Mouse (Mus musculus): ENCODE results near the gene Cst13. TPM values are rescaled to one million over a fixed set of nuclear protein-coding genes. Genes with fewer than 3 reads are reported as not detected.

The Cst13 gene
- polyA plus RNA-seq (2014; fragmentation: Illumina TruSeq; extraction: RNeasy Lipid Tissue Mini Kit (QIAGEN cat#74804); ENCODE audit: low replicate concordance) = not detected

GRCm38 (mm10) chr2:148819909-148820308 is at the start of gene Cst13:
TSS of gene Cst13 (plus strand) at chr2:148820081.

GRCm38 (mm10) chr2:148771397-148771796 is 48.5 kb upstream of the Cst13 start, which contains the start of gene Cst11:
TSS of gene Cst11 (minus strand) at chr2:148771497.

GRCm38 (mm10) chr2:148781709-148782108 is 38.2 kb upstream of the Cst13 start, which contains the start of gene 8030411F24Rik:
TSS of gene 8030411F24Rik (plus strand) at chr2:148782009.

GRCm38 (mm10) chr2:148789142-148789541 is 30.7 kb upstream of the Cst13 start, which contains the start of gene Cst12:
TSS of gene Cst12 (plus strand) at chr2:148789361.

GRCm38 (mm10) chr2:148798485-148798884 is 21.4 kb upstream of the Cst13 start, which contains the start of gene Cst8:
TSS of gene Cst8 (plus strand) at chr2:148798785.

GRCm38 (mm10) chr2:148834912-148835311 is 15.0 kb downstream of the Cst13 start, which contains the start of gene Cst9:
TSS of gene Cst9 (plus strand) at chr2:148835147.

GRCm38 (mm10) chr2:148864966-148865365 is 45.1 kb downstream of the Cst13 start, which contains the start of gene 9230104L09Rik:
TSS of gene 9230104L09Rik (minus strand) at chr2:148865038.

GRCm38 (mm10) chr2:148875335-148875811 is 55.5 kb downstream of the Cst13 start, which contains the start of gene Cst3:
TSS of gene Cst3 (minus strand) at chr2:148875692.

Other genes starting within 250 kb of the Cst13 start
- 3.6 TPM for gene Nxt1, start 147.5 kb upstream of the Cst13 start, polyA plus RNA-seq (2014; fragmentation: Illumina TruSeq; extraction: RNeasy Lipid Tissue Mini Kit (QIAGEN cat#74804); ENCODE audit: low replicate concordance)
- 35.3 TPM for gene Gzf1, start 139.1 kb upstream of the Cst13 start, polyA plus RNA-seq (2014; fragmentation: Illumina TruSeq; extraction: RNeasy Lipid Tissue Mini Kit (QIAGEN cat#74804); ENCODE audit: low replicate concordance)
- 2.8 TPM for gene Napb, start 87.6 kb upstream of the Cst13 start, polyA plus RNA-seq (2014; fragmentation: Illumina TruSeq; extraction: RNeasy Lipid Tissue Mini Kit (QIAGEN cat#74804); ENCODE audit: low replicate concordance)
- gene Cstl1, start 69.7 kb upstream of the Cst13 start, polyA plus RNA-seq (2014; fragmentation: Illumina TruSeq; extraction: RNeasy Lipid Tissue Mini Kit (QIAGEN cat#74804); ENCODE audit: low replicate concordance) = not detected
- not detected for gene Cst11, start 48.6 kb upstream of the Cst13 start, polyA plus RNA-seq (2014; fragmentation: Illumina TruSeq; extraction: RNeasy Lipid Tissue Mini Kit (QIAGEN cat#74804); ENCODE audit: low replicate concordance)
- gene 8030411F24Rik, start 38.1 kb upstream of the Cst13 start, polyA plus RNA-seq (2014; fragmentation: Illumina TruSeq; extraction: RNeasy Lipid Tissue Mini Kit (QIAGEN cat#74804); ENCODE audit: low replicate concordance) = not detected
- gene Cst12, start 30.7 kb upstream of the Cst13 start, polyA plus RNA-seq (2014; fragmentation: Illumina TruSeq; extraction: RNeasy Lipid Tissue Mini Kit (QIAGEN cat#74804); ENCODE audit: low replicate concordance) = not detected
- not detected for gene Cst8, start 21.3 kb upstream of the Cst13 start, polyA plus RNA-seq (2014; fragmentation: Illumina TruSeq; extraction: RNeasy Lipid Tissue Mini Kit (QIAGEN cat#74804); ENCODE audit: low replicate concordance)
- not detected for gene Cst9, start 15.1 kb downstream of the Cst13 start, polyA plus RNA-seq (2014; fragmentation: Illumina TruSeq; extraction: RNeasy Lipid Tissue Mini Kit (QIAGEN cat#74804); ENCODE audit: low replicate concordance)
- not detected for gene 9230104L09Rik, start 45.0 kb downstream of the Cst13 start, polyA plus RNA-seq (2014; fragmentation: Illumina TruSeq; extraction: RNeasy Lipid Tissue Mini Kit (QIAGEN cat#74804); ENCODE audit: low replicate concordance)
- gene Cst3, start 55.6 kb downstream of the Cst13 start, polyA plus RNA-seq (2014; fragmentation: Illumina TruSeq; extraction: RNeasy Lipid Tissue Mini Kit (QIAGEN cat#74804); ENCODE audit: low replicate concordance) = 4.9 TPM
- not detected for gene Gm1330, start 183.2 kb downstream of the Cst13 start, polyA plus RNA-seq (2014; fragmentation: Illumina TruSeq; extraction: RNeasy Lipid Tissue Mini Kit (QIAGEN cat#74804); ENCODE audit: low replicate concordance)
- not detected for gene Gm10750, start 197.2 kb downstream of the Cst13 start, polyA plus RNA-seq (2014; fragmentation: Illumina TruSeq; extraction: RNeasy Lipid Tissue Mini Kit (QIAGEN cat#74804); ENCODE audit: low replicate concordance)